Mouse (Mus musculus) lung, postnatal 14 days (tissue): ENCODE data around the gene Tgm1.

Experiments
- DNase-seq: peaks from one replicate; pipeline ENCODE4 v3.0.0; 2021

Tgm1 gene

GRCm38 (mm10) chr14:55671486-55671832, 42.3 kb downstream of the Tgm1 start:
- DNase-seq = no peak

DNA sequence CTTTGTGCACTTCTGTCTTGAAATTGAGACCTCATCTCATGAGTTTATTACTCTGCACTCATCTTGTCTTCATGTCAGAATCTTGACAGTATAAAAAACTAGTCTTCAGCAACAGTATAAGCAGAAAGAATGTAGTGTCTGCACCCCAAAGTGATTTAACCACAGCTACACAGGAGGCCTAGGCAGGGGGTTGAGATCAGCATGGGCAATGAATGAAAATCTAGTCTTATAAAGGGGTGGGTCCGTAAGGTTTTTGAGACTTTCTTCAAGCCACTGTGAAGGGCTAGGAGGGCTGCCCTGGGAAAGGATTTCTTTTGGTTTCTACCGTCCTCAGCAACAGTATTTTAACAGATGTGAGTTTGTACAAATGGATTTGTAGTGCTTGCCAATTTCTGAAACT, 53.1 kb downstream of the Tgm1 start:
- no peak for DNase-seq

DNA sequence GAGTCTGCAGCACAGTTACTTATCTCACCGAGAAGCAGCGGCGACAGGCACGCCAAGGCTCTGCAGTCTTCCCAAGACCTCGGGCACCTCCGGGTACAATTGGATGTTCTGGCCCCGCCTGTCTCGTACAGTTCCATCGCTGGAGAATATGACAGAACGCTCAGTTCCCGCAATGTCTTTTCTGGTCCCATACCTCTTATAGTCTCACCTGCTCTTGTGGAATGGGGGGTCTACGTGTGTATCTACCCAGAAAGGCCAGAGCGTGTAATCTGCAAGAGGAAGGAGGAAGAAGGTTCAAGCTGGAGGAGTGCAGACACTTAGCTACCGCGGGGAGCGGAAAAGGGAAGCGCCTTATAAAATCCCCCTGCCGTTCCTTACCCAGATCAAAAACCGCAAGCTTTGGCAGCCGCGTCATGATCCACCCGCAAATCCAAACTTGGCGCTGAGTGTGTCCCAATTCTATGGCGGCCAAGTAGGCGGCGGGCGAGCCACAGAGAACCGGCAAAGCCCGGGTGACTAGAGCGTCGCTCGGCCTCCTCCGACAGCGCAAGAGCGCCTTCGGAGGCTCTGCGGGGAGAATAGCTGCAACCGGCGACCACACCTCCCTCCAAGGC, 53.7 kb downstream of the Tgm1 start, which contains the start of gene Mdp1:
Mdp1 (minus strand) TSS at position 549 of the 614 bp plus-strand sequence.
- peak; percentile 76 for DNase-seq

DNA sequence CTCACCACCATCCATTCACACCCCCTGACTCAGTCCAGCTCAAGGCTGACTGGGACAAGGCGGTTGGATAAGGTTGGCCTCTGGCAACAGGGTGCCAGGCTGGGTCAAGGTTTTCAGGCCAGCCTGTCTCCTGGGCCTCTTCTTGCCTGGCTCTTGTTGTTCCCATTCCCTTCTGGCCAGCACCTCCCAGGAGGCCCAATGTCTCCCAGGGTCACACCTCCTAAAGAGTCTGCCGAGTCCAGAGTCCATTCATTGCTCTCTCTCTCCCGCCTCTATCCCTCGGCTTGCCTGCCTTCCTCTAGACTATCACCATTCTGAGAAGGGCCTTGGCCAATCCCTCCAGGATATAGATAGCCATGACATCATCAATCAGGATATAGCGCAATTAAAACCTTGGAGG, 55.7 kb downstream of the Tgm1 start:
- DNase-seq = no peak

- DNase-seq = no peak
Measured at GRCm38 (mm10) chr14:55656935-55657334, 56.8 kb downstream of the Tgm1 start.

GRCm38 (mm10) chr14:55651528-55651927, 62.2 kb downstream of the Tgm1 start:
- no peak for DNase-seq
